Mouse (Mus musculus): ENCODE results near the gene Sgpp2. TPM values are rescaled to one million over a fixed set of nuclear protein-coding genes. Genes with fewer than 3 reads are reported as not detected.
A peak's percentile ranks its signal among the peaks of the same experiment; 100 is the strongest.

Sgpp2 gene
- total RNA-seq, 2 experiments from 2014 or later = not detected

DNA sequence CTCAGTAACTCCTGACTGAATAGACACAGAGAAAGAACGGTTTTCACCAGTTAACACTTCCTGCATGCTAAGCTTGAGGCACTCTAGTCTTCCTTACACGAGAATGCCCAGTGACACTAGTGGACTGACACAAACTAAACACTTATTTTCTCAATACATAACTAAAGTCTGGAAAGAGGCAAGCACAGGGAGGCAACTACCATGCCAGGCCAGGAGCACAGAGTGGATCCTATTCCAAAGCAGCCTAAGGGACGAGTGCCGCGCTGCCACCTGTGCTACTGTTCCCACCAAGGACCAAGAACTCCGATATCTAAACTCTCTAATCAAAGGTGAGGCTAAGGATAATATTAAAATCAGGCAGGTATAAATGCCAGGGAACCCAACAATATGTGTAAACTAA is 136.6 kb downstream of the Sgpp2 start:
- DNase-seq (ENCODE audit: low spot score) = no peak

GRCm38 (mm10) chr1:78448091-78448490 is 137.9 kb downstream of the Sgpp2 start:
- DNase-seq (ENCODE audit: low spot score) = no peak

- DNase-seq (ENCODE audit: low spot score) = no peak
Observed at GRCm38 (mm10) chr1:78451070-78451854, 141.1 kb downstream of the Sgpp2 start.

DNA sequence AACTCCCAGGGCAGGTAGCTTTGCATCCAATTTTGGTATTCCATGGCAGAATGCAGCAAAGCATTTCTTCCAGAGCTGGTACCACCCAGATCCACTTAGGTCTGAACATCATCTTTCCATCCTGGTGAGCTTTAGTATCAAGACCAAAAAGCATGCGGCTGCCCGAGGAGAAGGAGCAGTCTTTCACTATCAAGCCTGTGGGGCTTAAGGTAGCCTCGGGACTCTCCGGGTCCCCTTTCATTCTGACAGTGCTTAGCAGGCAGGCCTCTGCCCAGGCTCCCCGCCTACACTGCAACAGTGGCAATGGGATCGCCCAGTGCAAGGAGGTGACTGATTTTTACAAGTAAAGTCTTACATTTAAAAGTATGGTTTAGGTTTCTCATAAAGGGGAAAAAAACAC is 142.4 kb downstream of the Sgpp2 start:
- DNase-seq (ENCODE audit: low spot score) = no peak

DNA sequence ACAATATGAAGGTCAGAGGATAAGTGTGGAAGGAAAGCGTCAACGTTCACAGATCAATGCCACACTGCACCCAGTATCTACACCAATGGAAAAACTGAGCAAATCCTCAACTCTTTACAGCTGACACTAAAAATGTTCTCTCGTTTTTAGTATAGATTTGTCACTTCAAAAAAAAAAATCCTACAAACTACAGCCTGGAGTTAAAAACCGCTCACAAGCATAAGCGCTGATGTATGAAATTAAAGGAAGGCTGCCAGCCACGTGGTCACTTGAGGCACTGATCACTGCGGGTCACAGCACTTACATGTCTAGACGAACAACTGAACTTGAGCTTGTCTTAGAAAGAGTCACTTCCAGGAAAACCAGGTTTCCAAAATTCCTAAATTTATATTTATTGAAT is 143.7 kb downstream of the Sgpp2 start:
- no peak for DNase-seq (ENCODE audit: low spot score)

DNA sequence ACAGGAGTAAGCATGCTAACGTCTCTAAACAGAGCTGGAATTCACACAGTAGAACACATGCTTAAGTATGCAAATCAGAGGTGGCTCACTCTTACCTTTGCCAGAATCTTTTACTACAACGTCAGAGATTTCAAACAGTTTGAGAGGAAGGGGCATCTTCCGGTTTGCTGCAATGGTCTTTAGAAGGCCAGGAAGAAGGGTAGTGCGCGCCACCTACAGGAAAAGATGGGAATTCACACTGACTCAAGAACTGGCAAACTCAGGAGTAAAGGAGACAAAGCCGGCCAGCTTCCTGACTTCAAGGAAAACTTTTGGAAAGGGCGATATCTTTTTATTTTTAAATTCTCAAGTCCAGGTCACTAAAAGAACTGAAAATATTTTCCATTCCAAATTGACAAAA is 144.5 kb downstream of the Sgpp2 start:
- peak; percentile 23 for DNase-seq (ENCODE audit: low spot score)

Other genes with a start within 250 kb of the Sgpp2 start
- gene Pax3, start 113.2 kb upstream of the Sgpp2 start, total RNA-seq (2021) = under 1 TPM; 0.07 to 0.50 TPM
- 10 to 100 TPM; 53.3 to 57.7 TPM for gene Farsb, start 178.6 kb downstream of the Sgpp2 start, total RNA-seq (2021)
- not detected for gene Mogat1, start 200.6 kb downstream of the Sgpp2 start, total RNA-seq (2021)
- gene BC035947, start 201.8 kb downstream of the Sgpp2 start, total RNA-seq (2021) = not detected

Measured in gastrocnemius, adult 18-20 months (tissue).